Mouse (Mus musculus) MN1 (cell line): ENCODE results near the gene Gpa33.

Experiments
- DNase-seq: peaks from one replicate; pipeline ENCODE4 v3.0.0-alpha.2; 2016; ENCODE audit warnings: low spot score

Gene Gpa33

DNA sequence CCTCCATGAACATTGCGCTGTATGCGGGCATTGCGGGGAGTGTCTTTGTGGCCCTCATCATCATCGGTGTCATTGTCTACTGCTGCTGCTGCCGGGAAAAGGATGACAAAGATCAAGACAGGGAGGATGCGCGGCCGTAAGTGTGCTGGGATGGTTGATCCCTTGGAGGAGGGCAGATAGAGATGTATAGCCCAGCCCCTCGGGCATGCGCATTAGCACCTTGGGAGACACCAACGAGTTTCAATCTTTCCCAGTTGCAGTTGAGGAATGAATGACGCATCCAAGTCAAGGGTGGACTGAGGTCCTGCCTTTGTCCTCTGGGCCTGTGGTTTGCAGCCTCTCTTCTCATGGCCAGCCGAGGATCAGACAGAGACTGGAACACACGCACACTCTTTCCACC, 34.5 kb downstream of the Gpa33 start:
- no peak for DNase-seq

DNA sequence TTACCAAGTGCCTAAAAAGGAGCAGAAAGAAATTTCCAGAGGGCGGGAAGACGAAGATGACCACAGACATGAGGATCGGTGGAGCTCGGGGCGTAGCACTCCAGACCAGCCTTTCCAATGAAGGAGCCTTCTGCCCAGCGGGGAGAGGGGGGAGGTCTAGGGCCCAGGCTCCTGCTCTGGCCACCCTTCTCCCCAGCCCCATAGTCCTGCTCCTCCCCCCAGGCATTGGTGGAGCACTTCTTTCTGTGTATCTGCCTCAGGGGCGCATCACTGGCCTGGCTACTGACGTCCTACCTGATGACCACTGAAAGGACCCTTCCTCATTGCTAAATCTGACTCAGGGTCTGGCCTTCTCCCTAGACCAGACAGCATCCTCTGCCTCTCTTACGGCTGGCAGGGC, 35.1 kb downstream of the Gpa33 start:
- no peak for DNase-seq

DNA sequence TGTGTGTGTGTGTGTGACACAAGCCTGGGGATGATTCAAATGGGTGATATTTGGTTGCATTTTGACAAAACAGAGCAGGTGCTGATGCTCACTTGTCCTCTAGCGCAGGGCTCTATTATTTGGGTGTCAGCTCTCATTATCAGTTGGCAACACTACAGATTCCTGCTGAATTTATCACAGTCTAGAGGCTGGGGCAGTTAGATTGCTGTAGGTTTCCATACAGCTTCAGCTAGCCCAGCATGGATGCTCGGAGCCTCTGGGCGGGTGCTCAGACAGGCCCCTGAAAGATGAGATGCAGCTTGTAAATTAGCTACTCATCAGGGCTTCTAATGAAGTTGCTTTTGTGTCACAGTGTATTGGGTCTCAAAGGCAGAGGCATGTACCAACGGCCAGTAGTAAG, 37.4 kb downstream of the Gpa33 start:
- DNase-seq = no peak

DNA sequence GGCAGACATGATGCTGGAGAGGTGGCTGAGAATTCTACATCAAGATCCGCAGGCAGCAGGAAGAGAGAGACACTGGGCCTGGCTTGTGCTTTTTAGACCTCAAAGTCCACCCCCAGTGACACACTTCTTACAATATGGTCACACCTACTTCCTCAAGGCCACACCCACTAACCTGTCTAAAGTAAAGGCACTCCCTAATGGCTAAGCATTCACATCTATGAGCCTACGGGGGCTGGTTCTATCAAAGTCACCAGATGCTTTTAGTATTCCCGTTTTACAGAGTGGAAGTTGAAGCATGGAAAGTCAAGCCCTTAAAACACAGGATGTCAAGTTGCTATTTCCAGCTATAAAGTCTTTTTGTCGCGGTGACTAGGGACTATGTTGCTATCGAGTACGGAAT, 38.0 kb downstream of the Gpa33 start:
- DNase-seq = no peak

DNA sequence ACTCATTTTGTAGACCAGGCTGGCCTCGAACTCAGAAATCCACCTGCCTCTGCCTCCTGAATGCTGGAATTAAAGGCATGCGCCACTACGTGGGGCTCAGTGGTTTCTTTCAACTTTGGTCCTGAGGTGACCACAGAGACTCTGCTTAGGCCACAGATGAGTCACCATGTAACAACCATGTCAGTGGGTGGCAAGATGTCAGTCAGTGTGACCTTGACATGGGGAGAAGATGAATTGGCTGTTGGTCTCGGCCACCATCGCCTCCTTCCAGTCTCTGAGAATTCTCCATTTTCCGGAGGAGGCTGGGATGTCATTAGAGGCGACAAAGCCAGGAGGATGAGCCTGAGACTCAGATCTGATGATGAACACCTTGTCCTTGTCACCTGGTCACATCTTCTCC, 39.7 kb downstream of the Gpa33 start:
- no peak for DNase-seq

DNA sequence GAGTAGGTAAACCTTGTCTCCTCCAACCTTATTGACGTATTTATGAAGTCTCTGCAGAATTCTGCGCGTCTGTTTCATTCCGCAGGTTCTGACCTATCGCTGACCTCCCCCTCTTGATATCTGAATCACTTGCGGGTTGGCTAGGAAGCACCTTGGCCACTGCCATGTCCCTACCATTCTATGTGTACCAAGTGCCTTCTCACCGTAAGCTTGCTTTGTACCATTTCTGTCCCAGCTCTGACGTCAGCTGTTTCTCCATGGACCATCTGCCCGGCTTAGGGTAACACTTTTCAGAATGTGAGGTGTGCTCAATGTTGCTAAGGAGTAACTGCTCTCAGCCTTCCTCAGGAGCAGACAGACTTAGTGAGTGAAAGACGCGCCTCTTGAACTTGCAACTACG, 40.8 kb downstream of the Gpa33 start:
- no peak for DNase-seq

DNA sequence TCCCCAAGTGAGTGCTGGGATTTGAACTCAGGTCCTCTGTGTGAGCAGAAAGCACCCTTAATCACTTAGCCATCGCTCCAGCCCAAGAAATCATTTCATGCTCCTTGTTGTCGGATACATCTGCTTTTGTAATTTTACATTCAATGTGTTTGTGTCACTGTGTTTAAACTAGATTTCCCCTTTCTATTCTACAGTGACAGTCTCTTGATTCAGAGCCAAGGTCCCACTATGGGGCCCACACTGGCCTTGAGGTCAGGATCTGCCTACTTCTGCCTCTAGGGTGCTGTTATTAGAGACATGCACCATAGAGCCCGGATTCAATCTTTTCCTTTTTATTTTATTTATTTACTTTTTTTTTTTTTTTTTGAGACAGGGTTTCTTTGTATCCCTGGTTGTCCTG, 43.0 kb downstream of the Gpa33 start:
- no peak for DNase-seq

DNA sequence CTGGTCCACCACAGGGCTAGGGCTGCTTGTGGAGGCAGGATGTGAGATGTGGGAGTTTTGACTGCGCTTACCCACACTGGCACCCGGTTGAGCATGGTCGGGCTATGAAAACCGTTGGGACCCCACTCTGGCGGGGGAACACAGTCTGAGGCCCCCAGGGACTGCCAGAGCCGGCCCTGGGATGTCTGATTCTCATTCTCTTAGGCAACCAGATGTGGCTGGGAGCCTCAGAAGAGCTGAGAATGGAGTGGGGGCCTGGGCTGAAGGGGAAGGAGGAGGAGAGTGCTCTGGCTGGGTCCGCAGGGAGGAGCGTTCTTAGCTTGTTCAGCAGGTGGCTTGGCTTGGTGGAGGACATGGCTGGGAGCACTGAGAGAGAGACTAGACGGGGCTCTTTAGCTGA, 43.6 kb downstream of the Gpa33 start:
- no peak for DNase-seq

DNA sequence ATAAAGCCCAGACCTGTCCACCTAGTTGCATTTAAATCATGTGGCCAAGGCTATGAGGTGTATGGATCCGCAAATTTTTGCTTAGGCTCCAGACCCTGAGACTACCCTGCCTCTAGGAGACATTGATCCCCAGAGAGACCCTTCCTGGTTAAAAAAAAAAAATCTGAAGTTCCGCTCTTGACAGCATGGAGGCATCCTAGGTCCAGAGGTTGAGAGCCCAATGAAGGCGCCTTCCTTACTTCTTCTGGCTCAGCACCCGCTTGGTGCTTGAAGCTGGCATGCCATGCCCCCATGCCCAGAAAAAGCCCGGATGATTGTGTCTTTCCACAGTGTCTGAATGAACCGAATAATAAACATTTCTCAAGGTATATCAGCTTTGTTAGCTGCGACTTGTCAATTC, 51.5 kb downstream of the Gpa33 start:
- no peak for DNase-seq

DNA sequence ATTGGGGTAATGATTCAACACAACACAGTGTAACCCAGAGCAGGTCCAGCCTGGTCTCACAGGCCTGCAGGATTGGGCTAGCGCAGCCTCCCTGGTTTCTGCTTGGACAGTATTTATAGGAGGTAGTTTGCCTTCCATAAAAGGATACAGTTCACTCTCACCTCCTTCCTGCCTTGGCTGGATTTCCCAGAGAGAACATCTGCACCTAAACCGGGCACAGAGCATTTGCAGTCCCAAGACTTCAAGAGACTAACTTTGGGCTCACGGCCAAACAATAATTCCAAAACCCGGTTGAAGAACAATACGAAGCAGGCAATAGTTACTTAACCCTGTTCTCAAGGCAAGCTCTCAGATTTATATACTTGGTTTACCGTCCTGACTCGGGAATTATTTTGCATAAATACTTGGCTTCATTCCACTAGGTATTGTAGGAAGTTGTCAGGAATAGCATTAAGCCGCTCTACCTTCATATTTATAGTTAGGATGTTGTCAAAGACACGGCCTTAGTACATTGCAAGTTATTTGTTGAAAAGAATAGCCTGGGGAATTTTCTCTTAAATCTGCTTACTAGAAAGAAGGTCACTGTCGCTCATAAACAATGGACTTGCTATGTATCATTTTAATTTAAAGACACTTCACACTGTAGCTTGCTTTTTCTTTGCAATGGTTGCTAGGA, 53.1 kb downstream of the Gpa33 start:
- no peak for DNase-seq

DNA sequence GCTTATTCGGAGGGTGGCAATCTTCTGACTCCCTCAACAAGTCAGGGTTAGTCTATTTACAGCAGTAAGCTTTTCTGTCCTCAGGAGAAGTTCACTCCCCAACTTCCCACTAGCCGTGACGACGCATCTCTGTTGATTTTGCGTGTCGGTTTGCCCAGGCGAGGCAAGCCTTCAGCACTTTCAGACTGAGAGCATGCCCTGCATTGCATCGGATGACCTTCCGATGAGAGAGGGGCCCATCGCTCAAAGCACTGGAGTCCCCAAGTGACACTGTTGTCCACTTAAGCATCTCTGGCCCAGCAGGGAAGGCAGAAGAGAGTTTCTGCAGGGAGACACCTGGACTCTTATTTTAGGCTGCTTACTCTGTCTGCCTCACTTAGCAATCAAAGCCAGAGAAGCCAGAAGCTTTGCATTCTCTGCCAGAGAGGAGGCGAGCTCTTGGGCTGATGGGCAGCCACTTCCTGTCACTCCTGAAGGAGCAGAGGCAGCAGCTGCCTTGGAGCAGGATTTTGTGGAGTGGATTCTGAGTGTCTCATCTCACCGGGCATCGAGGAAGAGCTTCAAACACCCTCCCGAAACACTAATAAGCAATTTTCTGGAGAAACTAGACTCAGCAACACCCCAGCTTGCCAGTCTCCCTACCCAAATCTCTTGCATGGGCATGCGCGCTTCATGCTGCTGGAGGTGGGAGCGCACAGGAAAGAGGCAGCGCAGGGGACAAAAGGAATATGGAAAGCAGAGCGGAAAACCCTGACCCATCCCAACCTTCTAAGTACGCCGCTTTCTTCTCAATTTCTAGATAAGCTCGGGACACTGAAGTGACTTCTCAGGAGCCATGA, 54.6 kb downstream of the Gpa33 start:
- no peak for DNase-seq

DNA sequence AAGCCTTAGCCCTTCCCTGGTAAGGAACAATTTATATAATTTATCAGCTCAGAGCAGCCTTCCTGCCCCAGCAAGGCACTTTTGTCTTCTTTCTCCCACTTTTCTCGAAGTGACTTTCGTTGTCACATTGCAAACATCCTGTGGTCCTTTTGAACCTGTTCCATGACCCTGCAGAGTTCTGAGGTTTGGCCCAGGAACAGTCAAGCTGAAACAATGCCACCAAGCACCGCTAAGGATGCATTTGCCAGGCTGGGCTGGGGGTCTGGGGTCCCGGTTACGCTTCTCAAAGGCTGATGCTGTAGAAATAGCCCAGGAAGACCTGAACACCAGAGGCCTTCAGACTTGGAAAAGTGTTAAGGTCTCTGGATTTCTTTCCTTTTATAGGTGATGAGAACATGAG, 55.3 kb downstream of the Gpa33 start:
- DNase-seq = no peak

DNA sequence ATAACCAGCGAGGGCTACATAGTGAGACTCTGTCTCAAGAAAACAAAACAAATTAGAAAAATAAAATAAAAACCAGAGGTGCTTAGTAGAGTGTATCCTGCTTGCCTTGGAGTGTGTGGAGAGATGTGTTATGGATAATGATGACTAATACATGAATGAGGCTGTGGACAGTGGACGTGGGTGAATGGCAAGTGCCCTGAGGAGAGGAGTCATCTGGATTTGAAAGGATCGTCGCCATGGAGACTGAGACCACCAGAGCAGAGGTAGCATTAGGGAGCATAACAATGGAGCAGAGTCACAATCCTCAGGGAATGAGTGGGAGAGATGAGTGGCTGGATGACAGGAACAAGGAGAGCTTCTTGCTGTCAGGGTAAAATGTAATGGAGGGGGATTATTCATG, 59.8 kb downstream of the Gpa33 start:
- DNase-seq = no peak

DNA sequence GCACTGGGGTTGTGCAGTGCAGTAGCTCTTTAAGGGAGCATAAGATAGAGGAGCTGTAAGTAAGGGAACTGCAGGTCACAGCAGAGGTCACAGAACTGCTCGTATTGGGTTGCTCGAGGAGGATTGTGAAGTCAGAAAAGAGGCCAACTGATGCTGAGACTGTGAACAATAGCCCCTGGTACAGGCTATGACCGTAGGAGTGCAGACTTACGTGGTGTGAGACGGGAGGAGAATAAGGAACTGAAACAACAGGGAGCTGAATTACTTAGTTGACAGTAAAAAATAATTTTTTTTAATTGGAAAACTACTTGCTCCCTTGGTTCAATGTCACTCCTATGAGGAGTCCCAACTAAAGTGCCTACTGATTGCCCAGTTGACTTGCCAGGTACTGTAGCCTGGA, 74.1 kb downstream of the Gpa33 start:
- DNase-seq = no peak

DNA sequence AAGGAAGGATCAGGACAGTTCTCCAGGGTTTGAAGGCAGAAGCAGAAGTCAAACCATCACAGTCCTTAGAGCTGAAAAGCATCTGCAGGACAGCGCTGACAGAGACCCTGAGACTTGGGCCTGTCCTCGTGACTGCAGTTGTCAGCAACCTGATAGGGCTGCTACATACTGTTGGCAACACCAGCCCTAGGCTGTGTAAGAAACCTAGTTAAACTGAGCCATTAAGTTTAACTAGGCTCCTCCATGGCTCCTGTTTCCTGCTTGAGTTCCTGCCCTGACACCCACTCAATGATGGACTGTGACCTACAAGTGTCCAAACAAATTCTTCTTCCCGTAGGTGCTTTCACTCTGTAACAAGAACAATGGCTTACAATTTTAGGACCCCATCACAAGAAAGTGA, 75.1 kb downstream of the Gpa33 start:
- no peak for DNase-seq

DNA sequence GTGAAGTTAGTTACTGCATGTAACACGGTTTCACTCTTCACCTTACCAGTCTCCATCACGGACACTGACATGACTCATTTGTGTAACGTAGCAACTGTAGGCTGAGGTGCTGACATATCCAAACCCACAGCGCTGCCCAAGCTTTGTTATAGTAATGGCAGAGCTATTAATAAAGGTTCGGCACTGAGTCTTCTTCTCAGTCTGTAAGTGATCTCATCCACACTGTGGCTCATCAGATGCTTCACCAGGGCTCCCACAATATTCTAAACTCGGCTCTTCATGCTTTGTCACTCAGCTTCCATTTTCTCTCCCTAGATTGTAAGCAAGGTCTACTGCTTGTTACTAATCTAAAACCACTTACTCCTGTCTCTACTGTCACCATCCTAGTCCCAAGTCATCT, 79.3 kb downstream of the Gpa33 start:
- no peak for DNase-seq

DNA sequence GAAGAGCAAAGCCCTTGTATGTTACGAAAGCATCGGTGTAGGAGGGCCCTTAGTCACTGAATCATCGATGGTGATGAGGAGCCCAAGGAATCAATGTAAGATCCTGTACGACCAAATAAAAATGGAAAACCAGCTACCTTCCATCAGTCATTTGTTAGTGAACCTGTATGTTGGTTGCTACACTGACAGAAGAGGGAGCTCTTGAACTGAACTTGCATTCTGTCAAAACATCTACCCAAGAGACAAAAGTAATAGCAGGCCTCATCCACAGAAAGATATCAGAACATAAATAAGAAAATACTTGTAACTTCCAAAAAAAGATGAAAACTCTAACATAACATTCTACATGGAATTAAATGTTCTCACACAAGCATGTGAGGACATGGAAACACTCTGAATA, 84.1 kb downstream of the Gpa33 start:
- no peak for DNase-seq
